Mouse (Mus musculus): ENCODE measurements around the gene Ndufab1.

GRCm38 (mm10) chr7:122131834-122132233 lies 30.1 kb upstream of the Ndufab1 start:
- TF ChIP-seq CTCF (IDR thresholded peaks at IDR 0.05; ENCODE audit: borderline replicate concordance, extremely low read depth, insufficient read depth, insufficient read length) (no peak), POLR2A (IDR thresholded peaks at IDR 0.05; ENCODE audit: borderline replicate concordance, extremely low read depth, insufficient read depth, insufficient read length, poor library complexity, severe bottlenecking) (no peak)

Data from brain, embryonic 14.5 days (tissue).